Mouse (Mus musculus) heart, postnatal 0 days (tissue): ENCODE measurements around the gene Gpx4. TPM values are rescaled to one million over a fixed set of nuclear protein-coding genes. Genes with fewer than 3 reads are reported as not detected.
A peak's percentile ranks its signal among the peaks of the same experiment; 100 is the strongest.

Source experiments
- ATAC-seq: fragments of 200-750 bp; cut with Nextera tagmentation; 2 replicates; pipeline ENCODE4 v1.8.0; 2017; ENCODE audit warnings: low read depth, moderate number of reproducible peaks, moderate library complexity; ENCODE audit not compliant: insufficient read depth
- DNase-seq: peaks from one replicate; pipeline ENCODE4 v3.0.0-alpha.2; 2016; ENCODE audit warnings: low spot score
- H3K27ac ChIP-seq: fragments of 300-500 bp; sonication (generic); 2 replicates; pipeline ENCODE4 v1.5.1; 2014; ENCODE audit warnings: low read depth, mild to moderate bottlenecking
- H3K27me3 ChIP-seq: fragments of 300-500 bp; sonication (generic); 2 replicates; pipeline ENCODE4 v1.6.1; 2014; ENCODE audit warnings: low read length, mixed read lengths; ENCODE audit not compliant: control insufficient read depth, insufficient read depth
- H3K36me3 ChIP-seq: fragments of 300-500 bp; sonication (generic); replicated peaks from 2 replicates; pipeline ENCODE4 v1.6.1; 2014; ENCODE audit warnings: low read length, mixed read lengths; ENCODE audit not compliant: control insufficient read depth, insufficient read depth
- H3K4me1 ChIP-seq: fragments of 300-500 bp; sonication (generic); 2 replicates; pipeline ENCODE4 v1.6.1; 2014; ENCODE audit warnings: antibody characterized with exemption; ENCODE audit not compliant: control insufficient read depth, insufficient read depth
- H3K4me2 ChIP-seq: fragments of 300-500 bp; sonication (generic); 2 replicates; pipeline ENCODE4 v1.6.1; 2014; ENCODE audit warnings: low read depth, mild to moderate bottlenecking, low read length, moderate library complexity
- H3K4me3 ChIP-seq: fragments of 300-500 bp; sonication (generic); 2 replicates; pipeline ENCODE4 v1.5.1; 2014; ENCODE audit warnings: low read depth, low read length
- H3K9ac ChIP-seq: fragments of 300-500 bp; sonication (generic); replicated peaks from 2 replicates; pipeline ENCODE4 v1.6.1; 2014; ENCODE audit warnings: low read depth, low read length, mixed read lengths
- H3K9me3 ChIP-seq: fragments of 300-500 bp; sonication (generic); replicated peaks from 2 replicates; pipeline ENCODE4 v1.6.1; 2016; ENCODE audit warnings: low read length; ENCODE audit not compliant: control insufficient read depth
- CTCF ChIP-seq: IDR thresholded peaks from 2 replicates; pipeline ENCODE4 v1.5.1; 2016; ENCODE audit warnings: antibody characterized with exemption, control low read depth, low read depth
- EP300 ChIP-seq: IDR thresholded peaks from 2 replicates; pipeline ENCODE4 v1.6.1; 2016; ENCODE audit warnings: antibody characterized with exemption, low read depth
- WGBS: fragments of 180-500 bp; shearing (Covaris S2); extraction: QIAGEN DNeasy Blood & Tissue Kit; methylation state at CpG from one replicate; pipeline ENCODE4 v1.1.7; 2014; 5-methylcytosine and 5-hydroxymethylcytosine counted together
- polyA plus RNA-seq: library from polyadenylated mRNA; unstranded; fragments of >200 nt; fragmentation: Nextera tagmentation; extraction: Ambion mirVana; gene quantifications from 2 replicates; pipeline ENCODE4 v1.2.1, GENCODE M21; 2015
- total RNA-seq: library from RNA; depleted of rRNA; stranded (reverse); fragments of >200 nt; gene quantifications from 2 replicates; pipeline ENCODE4 v1.2.3, GENCODE M21; 2014; ENCODE audit warnings: low replicate concordance

The Gpx4 gene
- total and polyA plus RNA-seq, 2 experiments from 2014 or later = 500 to 874 TPM

- Histone ChIP-seq H3K9ac (peak overlapping the region; percentile 31; the same call in 1 of the 2 replicates), H3K27me3 (no peaks in the 10 kb centered on the region), H3K4me1 (peaks cover 29% of the 10 kb centered on the region), H3K27ac (peak overlapping the region; percentile 91), H3K4me3 (no peak overlapping the region), H3K9me3 (no peaks in the 10 kb centered on the region), H3K36me3 (peaks cover 10% of the 10 kb centered on the region), H3K4me2 (no peak overlapping the region)
- ATAC-seq (peak; percentile 10; the same call in 1 of the 2 replicates), DNase-seq (peak; percentile 26)
- no peak for TF ChIP-seq CTCF
- no peak for TF ChIP-seq EP300
- 29% methylated on average over 3 of the region's 3 CpGs for WGBS
These were observed 24.5 kb downstream of the Gpx4 start for GRCm38 (mm10) chr10:80071516-80071900.

- Histone ChIP-seq H3K4me3 (no peak overlapping the region), H3K9me3 (no peaks in the 10 kb centered on the region), H3K27me3 (no peaks in the 10 kb centered on the region), H3K4me2 (no peak overlapping the region), H3K27ac (0 out of 2 replicates have a peak overlapping the region, but pooled peaks have one; percentile 2), H3K36me3 (peaks cover 3% of the 10 kb centered on the region; the same call in 1 of the 2 replicates), H3K9ac (no peak overlapping the region), H3K4me1 (peaks cover 29% of the 10 kb centered on the region)
- ATAC-seq (no peak), DNase-seq (no peak)
- no peak for TF ChIP-seq EP300
- no peak for TF ChIP-seq CTCF
- 77% methylated on average over 20 of the region's 20 CpGs for WGBS
These were observed 25.9 kb downstream of the Gpx4 start for GRCm38 (mm10) chr10:80072623-80073489.

GRCm38 (mm10) chr10:80074813-80075601, 28.0 kb downstream of the Gpx4 start:
- H3K27me3 ChIP-seq = no peaks in the 10 kb centered on the region
- peaks cover 29% of the 10 kb centered on the region for H3K4me1 ChIP-seq
- no peaks in the 10 kb centered on the region for H3K9me3 ChIP-seq
- H3K36me3 ChIP-seq = peaks cover 9% of the 10 kb centered on the region
- H3K4me2 ChIP-seq = peak overlapping the region; percentile 56
- WGBS = 19% methylated on average over 28 of the region's 28 CpGs
- H3K27ac ChIP-seq = peak overlapping the region; percentile 59
- peak overlapping the region; percentile 36 for H3K9ac ChIP-seq
- peak; percentile 78 for DNase-seq
- ATAC-seq = peak; percentile 57
- peak overlapping the region; percentile 32 for H3K4me3 ChIP-seq
- TF ChIP-seq CTCF (peak; percentile 33; the same call in 1 of the 2 replicates), EP300 (no peak; the same call in 1 of the 2 replicates)

- H3K9ac ChIP-seq = no peak overlapping the region
- no peaks in the 10 kb centered on the region for H3K27me3 ChIP-seq
- no peak overlapping the region for H3K4me3 ChIP-seq
- 94% methylated on average over 1 of the region's 1 CpGs for WGBS
- H3K27ac ChIP-seq = peak overlapping the region; percentile 24; the same call in 1 of the 2 replicates
- H3K9me3 ChIP-seq = no peaks in the 10 kb centered on the region
- H3K36me3 ChIP-seq = peaks cover 14% of the 10 kb centered on the region
- no peak overlapping the region for H3K4me2 ChIP-seq
- H3K4me1 ChIP-seq = peaks cover 24% of the 10 kb centered on the region
- TF ChIP-seq EP300 (no peak), CTCF (no peak)
- no peak for ATAC-seq
- no peak for DNase-seq
These were observed 29.0 kb downstream of the Gpx4 start for GRCm38 (mm10) chr10:80075924-80076323.

GRCm38 (mm10) chr10:80076386-80076785, 29.4 kb downstream of the Gpx4 start:
- Histone ChIP-seq H3K27me3 (no peaks in the 10 kb centered on the region), H3K9ac (no peak overlapping the region), H3K36me3 (peaks cover 19% of the 10 kb centered on the region), H3K4me1 (peaks cover 20% of the 10 kb centered on the region), H3K4me3 (no peak overlapping the region), H3K27ac (no peak overlapping the region), H3K4me2 (no peak overlapping the region), H3K9me3 (no peaks in the 10 kb centered on the region)
- TF ChIP-seq CTCF (no peak), EP300 (no peak)
- 92% methylated on average over 4 of the region's 4 CpGs for WGBS
- DNase-seq = no peak
- ATAC-seq = no peak
